Mouse (Mus musculus) neutrophil, adult 5-6 weeks (primary cell): ENCODE measurements at regions not wholly inside any gene's neighbourhood (a gene's known extent, or its start where the extent isn't known, plus 50 kb on each side); places are given as distances from the start of the nearest gene placed in this dataset.

Experiments
- ATAC-seq: fragments of 151-379, 151-347 bp; 2 replicates; pipeline ENCODE4 v1.8.0; 2017; ENCODE audit warnings: mild to moderate bottlenecking, moderate TSS enrichment; ENCODE audit not compliant: insufficient number of reproducible peaks, poor library complexity, low FRiP score, severe bottlenecking; ENCODE audit errors: extremely low read depth

DNA sequence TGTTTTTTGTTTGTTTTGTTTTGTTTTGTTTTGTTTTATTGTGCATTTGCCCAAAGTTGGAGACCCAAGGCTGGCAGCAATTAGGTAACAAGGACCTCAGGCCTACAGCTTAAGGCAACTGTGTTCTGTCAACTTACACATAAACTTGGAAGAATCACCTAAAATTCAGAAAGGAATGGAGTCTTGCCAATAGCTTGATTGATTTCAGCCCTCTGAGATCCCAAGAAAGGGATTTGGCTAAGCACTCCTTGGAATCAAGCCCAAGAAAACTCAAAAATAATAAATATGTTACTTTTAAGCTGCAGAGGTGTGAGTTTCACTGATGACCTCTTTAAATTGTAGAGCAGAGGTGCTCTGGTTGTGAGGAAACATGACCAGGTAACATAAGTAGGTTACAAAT, 102.7 kb upstream of the Epha5 start:
- no peak for ATAC-seq

DNA sequence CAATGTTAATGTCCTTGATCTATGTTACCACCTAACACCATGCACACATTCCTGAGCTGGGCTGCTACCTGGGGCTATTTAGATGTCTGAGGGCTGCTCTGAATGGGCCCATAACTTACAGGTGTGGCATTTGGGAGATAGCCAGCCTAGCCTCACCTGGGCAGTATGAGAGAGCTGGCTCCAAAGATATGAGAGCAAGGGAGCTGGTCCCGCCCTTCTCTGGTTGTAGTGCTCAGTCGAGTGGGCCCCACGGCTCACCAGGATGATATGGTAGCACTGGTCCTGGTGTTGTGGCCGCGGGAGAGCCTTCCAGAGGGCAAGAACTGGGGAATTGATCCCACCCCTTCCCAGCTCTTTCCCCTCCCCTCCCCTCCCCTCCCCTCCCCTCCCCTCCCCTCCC, 93.0 kb upstream of the Epha5 start:
- ATAC-seq, result no peak

DNA sequence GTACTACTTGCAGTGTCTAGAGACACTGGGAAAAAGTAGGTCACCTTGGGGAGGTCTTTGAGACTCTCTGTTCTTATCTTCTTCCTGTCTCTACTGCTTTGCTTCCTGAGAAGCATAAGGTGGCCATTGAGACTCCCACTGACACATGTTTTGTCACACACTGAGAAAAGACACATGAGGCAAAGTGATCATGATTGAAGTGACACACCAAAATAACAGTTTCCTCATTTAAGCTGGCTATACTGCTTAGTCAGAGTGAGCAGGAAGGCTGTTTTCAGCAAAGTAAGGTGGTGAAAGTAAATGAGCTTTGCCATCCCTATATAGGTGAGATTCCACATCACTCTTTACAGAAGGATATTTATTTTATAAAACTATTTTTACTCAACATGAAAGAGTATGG, 63.8 kb upstream of the Epha5 start:
- ATAC-seq, result no peak
